Comparison of ENCODE assay signal across 11 mouse cellular contexts in genomic region chr19:25268532-25268931, GRCm38 (mm10). TPM values are rescaled to one million over a fixed set of nuclear protein-coding genes. Genes with fewer than 3 reads are reported as not detected.
DNase-seq lines count a peak whose midpoint lies in the region; ATAC-seq and TF ChIP-seq lines count a peak whose summit lies in the region.
"Had no signal": no experiment of that assay in that cellular context is flagged by ENCODE, and none has a peak within 500 bp of the region (broad histone marks: within the 10 kb centered on the region; RNA-seq: fewer than 3 reads in every experiment).

No protein-coding gene starts in this region.

- H3K27ac ChIP-seq in kidney, adult 2 months (ENCODE audit: insufficient read depth, low read depth, low read length) = peak overlapping the region; percentile 5
- H3K27ac ChIP-seq in kidney, embryonic 15.5 days = no peak overlapping the region
- H3K27ac ChIP-seq: macrophage had no signal

- H3K36me3 ChIP-seq in kidney, adult 2 months (ENCODE audit: control insufficient read depth, insufficient read depth, low read length) = no peaks in the 10 kb centered on the region
- H3K36me3 ChIP-seq in kidney, embryonic 15.5 days = no peaks in the 10 kb centered on the region

- H3K27me3 ChIP-seq in kidney, adult 2 months (replicated peaks; ENCODE audit: control insufficient read depth, insufficient read depth, low read length) = no peaks in the 10 kb centered on the region
- H3K27me3 ChIP-seq in kidney, embryonic 15.5 days = no peaks in the 10 kb centered on the region
- H3K27me3 ChIP-seq: Patski had no signal

- no peak overlapping the region for H3K4me3 ChIP-seq in kidney, adult 2 months (ENCODE audit: insufficient read depth, low read depth, low read length)
- no peak overlapping the region for H3K4me3 ChIP-seq in kidney, embryonic 15.5 days (replicated peaks)
- H3K4me3 ChIP-seq: erythroblast, embryonic 14.5 days had no signal

- WGBS in kidney, adult 2 months = 33% methylated on average over 6 of the region's 6 CpGs
- 86% methylated on average over 6 of the region's 6 CpGs for WGBS in kidney, embryonic 15.5 days

- no peak for TF ChIP-seq POLR2A in kidney, adult 2 months (IDR thresholded peaks at IDR 0.05; ENCODE audit: low read depth, low read length)

- peak; percentile 95 for DNase-seq in kidney, adult 2 months
- DNase-seq in cerebellum, adult 18-20 months = peak; percentile 16 to 28
- DNase-seq in heart, postnatal 10 days = peak; percentile 79 to 80
- DNase-seq in left cerebral cortex, adult 9 months (ENCODE audit: low spot score in 2 of 2) = peak; percentile 3 to 53
- DNase-seq in testis, postnatal 10 days (ENCODE audit: low spot score) = peak; percentile 78
- no peak for DNase-seq in c-Kit-positive CD71-positive TER-119-positive erythroid progenitor cells, embryonic 14.5 days (ENCODE audit: low spot score)

- 0 out of 2 replicates have a peak, but pooled peaks cover 3% of the 10 kb centered on the region for H3K9me3 ChIP-seq in kidney, embryonic 15.5 days (replicated peaks)

- H3K4me1 ChIP-seq in kidney, adult 2 months (ENCODE audit: control insufficient read depth, insufficient read depth, low read length) = peaks cover 19% of the 10 kb centered on the region; the same call in 1 of the 2 replicates
- H3K4me1 ChIP-seq in kidney, embryonic 15.5 days = peaks cover 36% of the 10 kb centered on the region

- H3K9ac ChIP-seq in kidney, embryonic 15.5 days = no peak overlapping the region

- H3K4me2 ChIP-seq in kidney, embryonic 15.5 days = no peak overlapping the region

- no peak for TF ChIP-seq CTCF in kidney, adult 2 months (conservative IDR thresholded peaks at IDR 0.05; ENCODE audit: insufficient read depth, insufficient read length, low read depth, low read length)

- intact Hi-C loops in heart, postnatal 10 days (cut with DNase I) = no loop called here

- ATAC-seq in kidney, embryonic 15.5 days (replicated peaks; ENCODE audit: low FRiP score) = no peak
- no peak for ATAC-seq in megakaryocyte, adult 5-6 weeks (ENCODE audit: poor library complexity, severe bottlenecking)
- ATAC-seq: Patski had no signal

RNA-seq across cellular contexts. Expression of gene Kank1, which starts 31.8 kb away (rescaled TPM):
- polyA plus RNA-seq in kidney, adult 2 months (2012; rRNA removed) = 56.0 and 68.7 TPM in 2 replicates
- 26.2 and 26.5 TPM in 2 replicates for polyA plus RNA-seq in kidney, embryonic 15.5 days (2015; fragmentation: Nextera tagmentation; extraction: Ambion mirVana)
- 10 to 100 TPM; 40.1 to 51.6 TPM for total RNA-seq in heart, postnatal 10 days (2021)
- total RNA-seq in megakaryocyte, adult 5-6 weeks (2015) = not detected in 2 replicates
- not detected in 2 replicates for total RNA-seq in megakaryocyte, adult 5-6 weeks (2017)
- polyA plus RNA-seq: erythroblast, embryonic 14.5 days; macrophage had no signal

Comparison
In these comparisons a context has a peak if more than half of its experiments do, and no peak if none do; other contexts are left out.
1. RNA of gene Kank1, which starts 31.8 kb away (total RNA-seq): 40.1 to 51.6 TPM in heart, postnatal 10 days; not detected in megakaryocyte, adult 5-6 weeks; every median in the first group is over 10 times any median in the second.